Mouse (Mus musculus): ENCODE data around the gene Epb41l5.

Epb41l5 gene

GRCm38 (mm10) chr1:119596954-119597480 lies 51.8 kb downstream of the Epb41l5 start:
- DNase-seq (ENCODE audit: low read depth, low spot score) = no peak

DNA sequence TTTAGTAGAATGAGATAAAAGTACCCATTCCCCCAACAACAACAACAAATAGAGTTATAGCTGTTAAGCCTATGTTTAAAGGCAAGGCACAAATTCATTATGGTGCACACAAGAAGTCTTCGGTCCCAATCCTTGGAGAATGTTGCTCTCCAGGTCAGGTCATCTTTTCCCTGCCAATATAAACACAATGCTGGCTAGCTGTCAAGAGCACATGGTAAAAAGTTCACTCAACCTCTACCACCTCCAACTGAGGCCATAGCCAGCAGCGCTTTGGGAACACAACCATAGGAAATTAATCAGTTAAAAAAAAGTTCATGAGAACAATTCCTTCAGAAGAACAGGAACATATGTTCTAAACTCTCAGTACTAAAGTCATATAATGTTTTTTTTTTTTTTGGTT lies 58.8 kb downstream of the Epb41l5 start:
- no peak for DNase-seq (ENCODE audit: low read depth, low spot score)

DNA sequence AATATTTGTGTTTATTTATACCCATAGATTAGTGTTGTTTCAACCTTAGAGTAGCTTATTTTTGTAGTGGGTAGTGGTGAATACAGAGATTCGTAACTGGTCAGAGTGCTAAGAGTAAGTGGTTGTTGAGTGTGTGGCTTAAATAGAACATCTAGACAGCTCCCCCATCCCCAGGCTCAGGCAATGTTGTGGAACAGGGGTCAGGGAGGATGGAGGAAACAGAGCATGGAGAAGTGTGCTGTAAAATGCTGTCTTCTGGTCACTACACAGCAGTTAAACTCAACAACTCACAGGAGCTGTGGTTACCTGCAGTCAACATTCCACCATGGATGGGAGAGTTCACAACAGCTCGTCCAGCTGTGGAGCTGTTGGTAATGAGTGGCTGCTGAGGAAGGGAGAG lies 63.8 kb downstream of the Epb41l5 start:
- DNase-seq (ENCODE audit: low read depth, low spot score) = no peak

DNA sequence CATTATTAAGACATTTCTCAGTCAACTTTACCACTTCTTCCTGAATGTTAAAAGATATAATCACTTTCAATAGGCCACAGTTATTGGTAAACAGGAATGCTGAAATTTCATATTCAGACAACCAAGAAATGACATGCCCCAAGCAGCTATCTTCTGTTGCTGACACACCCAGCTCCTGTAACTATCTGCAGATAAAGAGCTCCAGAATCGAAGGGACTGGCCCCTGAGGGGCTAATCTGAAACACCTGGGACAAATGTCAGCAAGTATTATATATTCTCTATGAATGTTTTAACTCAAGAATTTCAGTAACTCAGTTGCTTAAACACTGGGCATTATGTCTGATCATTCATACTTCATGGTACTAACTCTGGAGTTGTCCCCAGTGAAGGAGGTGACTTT lies 78.7 kb downstream of the Epb41l5 start:
- DNase-seq (ENCODE audit: low read depth, low spot score) = no peak

DNA sequence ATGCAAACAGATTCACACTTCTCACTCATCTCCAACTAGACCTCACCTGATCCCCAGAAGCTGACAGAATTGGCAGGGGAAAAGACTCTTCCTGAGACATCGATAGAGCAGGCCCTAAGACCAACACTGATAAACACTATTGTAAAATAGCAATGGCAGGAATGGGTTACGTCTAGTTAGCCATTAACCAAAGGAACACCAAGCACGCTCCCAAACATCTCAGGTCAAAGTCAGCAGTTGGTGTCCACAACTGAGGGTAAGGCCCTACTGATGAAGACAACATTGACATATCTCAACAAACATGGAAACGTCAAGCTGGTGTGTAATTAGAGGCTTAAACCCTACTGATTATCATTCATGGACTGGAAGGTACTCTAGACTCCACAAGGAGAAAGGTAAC lies 83.3 kb downstream of the Epb41l5 start:
- DNase-seq (ENCODE audit: low read depth, low spot score) = no peak

DNA sequence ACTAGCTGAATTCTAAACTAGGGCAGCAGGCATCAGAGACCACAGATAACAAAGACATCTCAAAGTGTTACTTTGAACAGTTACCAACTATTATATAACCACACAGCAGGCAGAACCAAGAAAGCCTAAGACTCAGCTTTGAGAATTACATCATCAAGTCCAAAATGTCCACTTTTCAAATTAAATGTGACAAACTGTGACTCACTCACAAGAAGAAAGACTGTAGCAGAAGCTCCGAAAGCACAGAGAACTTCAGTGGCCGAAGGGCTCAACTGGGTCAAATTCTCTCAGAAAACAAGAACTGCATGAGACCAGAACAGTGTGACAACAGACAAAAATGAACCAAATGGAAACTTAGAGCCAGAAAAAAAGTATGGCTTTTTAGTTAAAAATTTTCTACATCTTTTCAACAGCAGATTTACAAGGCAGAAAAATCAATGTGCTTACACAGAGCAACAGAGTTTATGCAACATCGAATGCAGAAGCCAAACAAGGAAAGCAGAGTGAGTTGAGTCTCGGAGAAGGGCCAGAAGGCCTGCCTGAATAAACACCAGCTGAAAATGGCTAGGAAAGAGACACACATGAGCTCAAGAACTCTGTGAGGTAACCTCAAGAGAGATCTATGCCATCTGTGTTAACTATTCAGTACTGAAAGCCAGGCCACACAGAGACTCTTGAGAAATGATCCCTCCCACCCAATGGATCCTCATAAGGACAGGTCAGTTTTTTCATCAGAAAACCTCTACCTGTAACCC lies 91.0 kb downstream of the Epb41l5 start:
- no peak for DNase-seq (ENCODE audit: low read depth, low spot score)

- DNase-seq (ENCODE audit: low read depth, low spot score) = no peak
These were observed 93.1 kb downstream of the Epb41l5 start for GRCm38 (mm10) chr1:119555651-119556050.

GRCm38 (mm10) chr1:119551651-119552050 lies 97.1 kb downstream of the Epb41l5 start:
- no peak for DNase-seq (ENCODE audit: low read depth, low spot score)

DNA sequence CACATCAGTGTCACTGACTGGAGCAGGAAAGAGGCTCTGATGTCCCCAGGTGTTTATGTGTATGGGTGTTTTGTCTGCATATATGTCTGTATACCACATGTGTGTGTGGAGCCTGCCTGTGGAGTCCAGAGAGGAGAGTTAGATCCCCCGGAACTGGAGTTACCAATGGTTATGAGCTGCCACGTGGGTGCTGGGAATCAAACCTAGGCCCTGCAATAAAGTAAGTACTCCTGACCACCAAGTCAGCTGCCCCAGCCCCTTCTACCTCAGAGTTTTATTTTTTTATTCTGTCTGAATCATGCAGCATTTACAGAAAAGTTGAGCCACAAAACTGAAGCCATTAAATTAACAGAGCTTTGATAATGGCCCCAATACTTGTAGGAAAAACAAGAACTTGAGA lies 98.7 kb downstream of the Epb41l5 start:
- DNase-seq (ENCODE audit: low read depth, low spot score) = no peak

- DNase-seq (ENCODE audit: low read depth, low spot score) = no peak
These were observed 99.5 kb downstream of the Epb41l5 start for GRCm38 (mm10) chr1:119549327-119549689.

DNA sequence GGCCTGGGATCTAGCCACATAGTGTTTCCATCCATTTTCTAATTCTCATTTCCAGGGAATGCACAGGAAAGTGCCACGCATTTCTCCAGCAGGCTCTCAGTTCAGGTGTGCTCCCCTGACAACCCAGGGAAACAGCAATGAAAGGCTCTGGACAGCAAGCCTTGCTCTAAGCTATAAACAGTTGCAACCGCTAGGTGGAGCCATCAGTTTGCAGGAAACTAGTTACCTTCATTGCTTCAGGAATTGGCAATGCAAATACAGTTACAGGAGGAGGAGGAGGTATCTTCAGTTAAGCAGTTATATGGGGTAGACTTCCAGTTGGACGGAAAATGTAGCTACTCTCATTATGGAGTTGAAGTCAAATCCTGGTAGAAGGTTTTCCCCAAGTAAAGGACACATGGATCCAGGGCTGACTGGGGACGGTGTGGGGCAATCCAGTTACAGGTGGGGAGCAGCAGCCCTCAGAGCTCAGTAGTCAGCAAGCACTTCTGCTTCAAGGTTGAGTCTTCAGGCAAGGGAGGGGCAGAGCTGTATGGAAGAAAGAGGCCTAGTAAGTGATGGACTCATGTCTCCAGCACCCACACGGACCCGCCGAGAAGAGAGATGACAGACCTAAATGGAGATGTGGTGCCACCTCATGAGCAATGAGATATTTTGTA lies 100.0 kb downstream of the Epb41l5 start:
- peak; percentile 78 for DNase-seq (ENCODE audit: low read depth, low spot score)

- DNase-seq (ENCODE audit: low read depth, low spot score) = no peak
These were observed 102.3 kb downstream of the Epb41l5 start for GRCm38 (mm10) chr1:119546490-119546889.

GRCm38 (mm10) chr1:119545671-119546070 lies 103.1 kb downstream of the Epb41l5 start:
- no peak for DNase-seq (ENCODE audit: low read depth, low spot score)

- DNase-seq (ENCODE audit: low read depth, low spot score) = no peak
These were observed 103.6 kb downstream of the Epb41l5 start for GRCm38 (mm10) chr1:119545164-119545563.

DNA sequence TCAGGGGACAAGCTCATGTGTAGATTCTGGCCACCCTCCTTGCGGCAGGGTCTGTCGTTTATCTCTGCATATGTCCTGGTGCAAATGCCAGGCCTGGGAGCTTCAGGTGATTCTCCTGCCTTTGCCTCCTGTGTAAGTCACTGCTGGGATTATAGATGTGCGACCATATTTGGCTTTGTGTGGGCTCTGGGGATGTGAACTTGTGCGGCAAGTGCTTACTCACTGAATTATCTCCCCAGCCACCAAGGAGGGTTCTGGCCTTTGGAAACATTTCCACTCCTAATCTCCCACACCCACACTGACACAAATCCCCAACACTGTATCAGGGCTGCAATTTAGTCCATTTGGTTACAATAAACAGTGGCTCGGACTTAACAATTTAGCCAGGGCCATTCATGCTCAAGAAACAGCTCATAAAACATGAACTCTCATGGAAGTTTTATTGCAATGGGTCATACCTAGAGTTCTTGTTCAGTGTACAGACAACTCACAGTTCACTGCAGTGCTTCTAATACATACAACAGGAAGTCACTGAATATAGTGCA lies 104.1 kb downstream of the Epb41l5 start:
- DNase-seq (ENCODE audit: low read depth, low spot score) = peak; percentile 49

GRCm38 (mm10) chr1:119543316-119543715 lies 105.5 kb downstream of the Epb41l5 start:
- DNase-seq (ENCODE audit: low read depth, low spot score) = no peak

- DNase-seq (ENCODE audit: low read depth, low spot score) = no peak
These were observed 107.2 kb downstream of the Epb41l5 start for GRCm38 (mm10) chr1:119541570-119541969.

DNA sequence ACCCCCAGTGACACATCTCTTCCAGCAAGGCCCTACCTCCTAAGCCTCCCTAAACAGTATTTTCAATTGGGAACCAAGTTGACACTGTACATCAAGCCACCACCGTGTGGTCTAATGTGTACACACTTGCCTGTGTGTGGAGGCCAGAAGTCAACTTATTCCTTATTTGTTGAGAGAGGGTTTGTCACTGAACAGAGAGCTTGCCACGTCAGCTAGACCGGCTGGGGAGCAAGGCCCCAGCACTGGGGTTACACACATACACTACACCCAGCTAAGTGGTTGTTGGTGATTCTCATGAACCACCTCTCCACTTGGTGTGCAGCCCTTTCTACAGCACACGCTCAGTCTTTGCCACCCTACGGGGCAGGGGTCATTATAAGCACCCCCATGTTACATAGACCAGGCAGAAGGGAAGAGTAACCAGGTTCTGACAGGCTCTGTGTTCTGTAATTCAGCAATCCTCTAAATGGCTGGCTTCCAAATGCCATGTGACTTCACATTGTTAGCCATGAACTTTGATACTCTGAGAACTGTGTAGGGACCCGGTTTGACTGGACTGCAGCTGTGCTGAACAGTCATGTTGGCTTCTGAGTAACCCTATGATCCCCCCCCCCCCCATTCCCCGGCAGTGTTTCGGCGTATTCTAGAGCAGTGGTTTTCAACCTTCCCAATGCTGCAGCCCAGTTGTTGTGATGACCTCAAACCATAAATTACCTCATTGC lies 107.8 kb downstream of the Epb41l5 start:
- DNase-seq (ENCODE audit: low read depth, low spot score) = no peak

- DNase-seq (ENCODE audit: low read depth, low spot score) = no peak
These were observed 109.5 kb downstream of the Epb41l5 start for GRCm38 (mm10) chr1:119539252-119539651.

GRCm38 (mm10) chr1:119537651-119538050 lies 111.1 kb downstream of the Epb41l5 start:
- DNase-seq (ENCODE audit: low read depth, low spot score) = no peak

DNA sequence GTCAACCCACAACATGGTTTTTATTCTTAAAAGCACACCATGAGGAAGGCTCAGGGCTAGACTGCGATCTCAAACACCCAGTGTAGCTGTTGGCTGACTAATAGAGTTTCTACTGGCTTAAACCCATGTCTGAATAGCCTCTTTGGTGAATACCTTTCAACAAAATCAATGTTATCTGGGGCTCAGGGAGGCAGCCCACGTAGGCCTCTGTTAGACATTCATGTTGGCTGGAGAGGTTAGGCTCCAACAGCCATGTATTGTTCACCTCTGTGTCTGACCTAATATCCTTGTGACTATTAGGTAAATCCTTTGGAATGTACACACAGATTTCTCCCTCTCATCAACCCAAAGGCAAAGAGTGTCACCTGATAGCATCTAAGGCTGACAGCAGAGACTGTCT lies 112.7 kb downstream of the Epb41l5 start:
- DNase-seq (ENCODE audit: low read depth, low spot score) = no peak

- no peak for DNase-seq (ENCODE audit: low read depth, low spot score)
These were observed 114.5 kb downstream of the Epb41l5 start for GRCm38 (mm10) chr1:119534341-119534740.
